Mouse (Mus musculus) liver, adult 2 months (tissue): Measurements from ENCODE around the gene Specc1.

Experiments used
- CTCF ChIP-seq: fragments of 200-500 bp; IDR thresholded peaks from 2 replicates; pipeline ENCODE4 v1.5.1; 2011; ENCODE audit warnings: low read depth, low read length, control low read depth
- POLR2A ChIP-seq: fragments of 200-500 bp; IDR thresholded peaks from 2 replicates; pipeline ENCODE4 v1.6.1; 2011; ENCODE audit warnings: low read length, control low read depth; ENCODE audit not compliant: insufficient read depth; ENCODE audit errors: extremely low read depth

DNA sequence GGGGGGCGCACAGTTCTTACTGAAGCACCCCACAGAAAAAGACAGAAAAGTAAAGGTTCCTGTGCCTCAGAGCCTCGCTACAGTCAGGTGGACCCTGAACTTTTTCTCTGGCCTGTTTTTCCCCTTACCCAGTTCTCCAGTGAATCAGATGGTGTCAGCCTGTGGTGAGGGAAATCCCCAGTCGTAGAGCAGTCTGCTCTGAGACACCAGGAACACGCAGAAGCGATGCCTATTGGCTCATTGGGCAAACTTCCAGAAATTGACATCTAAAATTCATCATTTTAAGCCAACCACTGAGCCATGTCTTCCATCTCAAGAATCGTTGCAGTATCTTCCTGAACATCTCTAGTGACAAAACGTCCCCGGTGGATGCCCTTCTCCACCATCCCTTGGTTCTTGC, 230.5 kb downstream of the Specc1 start:
- TF ChIP-seq POLR2A (no peak), CTCF (no peak)
